Mouse (Mus musculus) G1E-ER4 (cell line): ENCODE measurements around the gene Fank1. TPM values are rescaled to one million over a fixed set of nuclear protein-coding genes. Genes with fewer than 3 reads are reported as not detected.

ENCODE experiments used
- GATA1 ChIP-seq: IDR thresholded peaks from one replicate; pipeline ENCODE4 v1.8.0; 2012; ENCODE audit warnings: low read length, inconsistent platforms
- polyA plus RNA-seq: library from polyadenylated mRNA; stranded (reverse); fragments of >175 nt; gene quantifications from 2 replicates; pipeline ENCODE4 v1.2.3, GENCODE M21; 2012

Gene Fank1
- polyA plus RNA-seq, 1 experiment, result not detected

GRCm38 (mm10) chr7:133909833-133910375, 133.2 kb downstream of the Fank1 start:
- TF ChIP-seq GATA1, result no peak

GRCm38 (mm10) chr7:133911881-133912280, 135.2 kb downstream of the Fank1 start:
- no peak for TF ChIP-seq GATA1

GRCm38 (mm10) chr7:133916230-133916629, 139.6 kb downstream of the Fank1 start:
- no peak for TF ChIP-seq GATA1

- TF ChIP-seq GATA1, result no peak
Observed at GRCm38 (mm10) chr7:133919306-133919705, 142.6 kb downstream of the Fank1 start.

- no peak for TF ChIP-seq GATA1
Observed at GRCm38 (mm10) chr7:133919918-133920317, 143.3 kb downstream of the Fank1 start.

- TF ChIP-seq GATA1, result no peak
Observed at GRCm38 (mm10) chr7:133920724-133921123, 144.1 kb downstream of the Fank1 start.

- no peak for TF ChIP-seq GATA1
Observed at GRCm38 (mm10) chr7:133921291-133921690, 144.6 kb downstream of the Fank1 start.

GRCm38 (mm10) chr7:133923994-133924393, 147.3 kb downstream of the Fank1 start:
- TF ChIP-seq GATA1, result no peak

GRCm38 (mm10) chr7:133925771-133926170, 149.1 kb downstream of the Fank1 start:
- no peak for TF ChIP-seq GATA1

GRCm38 (mm10) chr7:133928981-133929380, 152.3 kb downstream of the Fank1 start:
- TF ChIP-seq GATA1, result no peak

Other genes with a start within 250 kb of the Fank1 start
- gene Tex36, start 174.7 kb upstream of the Fank1 start, polyA plus RNA-seq, result not detected in 2 replicates
- gene Edrf1, start 139.3 kb upstream of the Fank1 start, polyA plus RNA-seq, result 4.1 and 5.9 TPM in 2 replicates
- not detected in 2 replicates for gene Mmp21, start 96.8 kb upstream of the Fank1 start, polyA plus RNA-seq
- gene Bccip, start 67.5 kb upstream of the Fank1 start, polyA plus RNA-seq, result 123 and 179 TPM in 2 replicates
- gene Uros, start 66.8 kb upstream of the Fank1 start, polyA plus RNA-seq, result 1.7 and 2.7 TPM in 2 replicates
- gene Dhx32, start 5.9 kb downstream of the Fank1 start, polyA plus RNA-seq, result 6.1 and 10.5 TPM in 2 replicates